Mouse (Mus musculus): ENCODE data around the gene Slc1a2. TPM values are rescaled to one million over a fixed set of nuclear protein-coding genes. Genes with fewer than 3 reads are reported as not detected.

Slc1a2 gene
- polyA plus RNA-seq, 1 experiment: 1.6 TPM

GRCm38 (mm10) chr2:102712049-102712448 lies 53.6 kb downstream of the Slc1a2 start:
- Histone ChIP-seq H3K36me3 (ENCODE audit: control insufficient read depth, insufficient read depth, low read length) (no peaks in the 10 kb centered on the region), H3K4me1 (ENCODE audit: control insufficient read depth, insufficient read depth, low read length) (no peaks in the 10 kb centered on the region), H3K4me3 (ENCODE audit: insufficient read depth, low read depth, low read length) (no peak overlapping the region), H3K27ac (ENCODE audit: insufficient read depth, low read depth, low read length) (no peak overlapping the region), H3K27me3 (replicated peaks; ENCODE audit: control insufficient read depth, insufficient read depth, low read length) (no peaks in the 10 kb centered on the region)
- WGBS: 69% methylated on average over 4 of the region's 4 CpGs
- TF ChIP-seq POLR2A (IDR thresholded peaks at IDR 0.05; ENCODE audit: low read depth, low read length) (no peak), CTCF (conservative IDR thresholded peaks at IDR 0.05; ENCODE audit: insufficient read depth, insufficient read length, low read depth, low read length) (no peak)
- DNase-seq: no peak

DNA sequence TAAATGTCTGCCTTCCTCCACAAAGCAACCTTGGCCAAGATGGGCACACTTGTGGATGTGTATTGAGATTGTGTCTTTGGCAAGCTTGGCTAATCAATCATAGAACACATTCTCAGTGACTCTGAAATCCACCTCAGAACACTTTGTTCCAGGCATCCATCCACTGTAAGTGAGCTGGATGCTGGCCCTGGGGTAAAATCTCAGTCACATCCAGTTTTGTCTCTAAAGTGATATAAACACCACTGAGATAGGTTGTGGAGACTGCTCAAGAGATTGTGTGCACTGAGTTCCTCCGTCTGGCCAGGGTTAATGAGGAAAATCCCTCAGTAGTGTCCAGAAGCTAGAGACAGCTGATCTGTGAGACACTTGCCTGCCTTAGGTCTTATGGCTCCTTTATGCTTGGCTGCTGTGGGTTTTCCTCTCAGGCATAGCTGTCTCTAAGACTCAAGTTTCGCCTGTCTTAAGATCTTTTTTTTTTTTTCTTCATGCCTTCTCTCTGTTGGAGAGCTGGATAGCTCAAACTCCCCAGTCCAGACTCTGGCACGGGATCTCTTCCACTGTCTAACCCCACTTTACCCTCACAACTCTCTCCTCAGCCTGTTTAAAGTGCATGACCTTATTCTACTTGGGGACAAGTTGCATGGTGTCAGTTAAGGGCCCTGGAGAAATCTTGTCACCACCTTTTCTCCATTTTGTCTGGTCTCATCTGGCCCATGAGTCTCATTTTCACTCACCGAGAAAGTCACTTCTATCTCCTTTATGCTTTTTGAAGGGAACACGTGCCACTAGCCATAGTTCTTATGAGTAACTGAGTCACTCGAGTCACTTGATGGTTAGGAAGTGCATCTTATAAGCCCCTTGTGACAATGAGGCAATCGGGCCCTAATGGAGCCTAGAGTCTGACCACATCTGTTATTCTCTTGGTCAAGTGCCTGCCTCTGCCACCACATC lies 54.5 kb downstream of the Slc1a2 start:
- Histone ChIP-seq H3K27me3 (replicated peaks; ENCODE audit: control insufficient read depth, insufficient read depth, low read length) (no peaks in the 10 kb centered on the region), H3K4me1 (ENCODE audit: control insufficient read depth, insufficient read depth, low read length) (no peaks in the 10 kb centered on the region), H3K36me3 (ENCODE audit: control insufficient read depth, insufficient read depth, low read length) (no peaks in the 10 kb centered on the region), H3K4me3 (ENCODE audit: insufficient read depth, low read depth, low read length) (no peak overlapping the region), H3K27ac (ENCODE audit: insufficient read depth, low read depth, low read length) (no peak overlapping the region)
- WGBS: 74% methylated on average over 7 of the region's 7 CpGs
- no peak for DNase-seq
- TF ChIP-seq POLR2A (IDR thresholded peaks at IDR 0.05; ENCODE audit: low read depth, low read length) (no peak), CTCF (conservative IDR thresholded peaks at IDR 0.05; ENCODE audit: insufficient read depth, insufficient read length, low read depth, low read length) (no peak)

GRCm38 (mm10) chr2:102714320-102714719 lies 55.9 kb downstream of the Slc1a2 start:
- Histone ChIP-seq H3K27ac (ENCODE audit: insufficient read depth, low read depth, low read length) (no peak overlapping the region), H3K27me3 (replicated peaks; ENCODE audit: control insufficient read depth, insufficient read depth, low read length) (no peaks in the 10 kb centered on the region), H3K4me1 (ENCODE audit: control insufficient read depth, insufficient read depth, low read length) (no peaks in the 10 kb centered on the region), H3K36me3 (ENCODE audit: control insufficient read depth, insufficient read depth, low read length) (no peaks in the 10 kb centered on the region), H3K4me3 (ENCODE audit: insufficient read depth, low read depth, low read length) (no peak overlapping the region)
- DNase-seq: no peak
- 75% methylated on average over 2 of the region's 2 CpGs for WGBS
- no peak for TF ChIP-seq CTCF (conservative IDR thresholded peaks at IDR 0.05; ENCODE audit: insufficient read depth, insufficient read length, low read depth, low read length)
- TF ChIP-seq POLR2A (IDR thresholded peaks at IDR 0.05; ENCODE audit: low read depth, low read length): no peak

DNA sequence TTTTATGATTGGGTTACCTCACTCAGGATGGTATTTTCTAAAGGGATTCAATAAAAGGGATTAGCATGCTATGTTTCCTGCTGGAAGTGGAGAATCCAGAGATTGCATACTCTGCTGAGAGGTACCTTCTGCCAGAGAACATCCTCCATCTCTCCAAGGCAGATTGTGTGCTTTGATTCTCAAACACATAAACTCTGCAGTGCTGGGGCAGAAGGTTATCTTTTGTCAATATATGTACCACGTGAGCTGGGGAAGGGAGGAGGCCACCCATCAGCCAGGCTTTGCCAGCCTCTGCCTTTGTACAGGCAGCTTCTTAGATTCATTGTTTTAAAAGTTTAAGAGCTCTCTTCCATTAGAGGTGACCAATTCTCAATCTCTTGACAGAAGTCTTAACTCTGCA lies 57.3 kb downstream of the Slc1a2 start:
- Histone ChIP-seq H3K27me3 (replicated peaks; ENCODE audit: control insufficient read depth, insufficient read depth, low read length) (no peaks in the 10 kb centered on the region), H3K4me3 (ENCODE audit: insufficient read depth, low read depth, low read length) (no peak overlapping the region), H3K27ac (ENCODE audit: insufficient read depth, low read depth, low read length) (no peak overlapping the region), H3K4me1 (ENCODE audit: control insufficient read depth, insufficient read depth, low read length) (no peaks in the 10 kb centered on the region), H3K36me3 (ENCODE audit: control insufficient read depth, insufficient read depth, low read length) (no peaks in the 10 kb centered on the region)
- DNase-seq: no peak
- 28% methylated on average over 1 of the region's 1 CpGs for WGBS
- TF ChIP-seq POLR2A (IDR thresholded peaks at IDR 0.05; ENCODE audit: low read depth, low read length) (no peak), CTCF (conservative IDR thresholded peaks at IDR 0.05; ENCODE audit: insufficient read depth, insufficient read length, low read depth, low read length) (no peak)

DNA sequence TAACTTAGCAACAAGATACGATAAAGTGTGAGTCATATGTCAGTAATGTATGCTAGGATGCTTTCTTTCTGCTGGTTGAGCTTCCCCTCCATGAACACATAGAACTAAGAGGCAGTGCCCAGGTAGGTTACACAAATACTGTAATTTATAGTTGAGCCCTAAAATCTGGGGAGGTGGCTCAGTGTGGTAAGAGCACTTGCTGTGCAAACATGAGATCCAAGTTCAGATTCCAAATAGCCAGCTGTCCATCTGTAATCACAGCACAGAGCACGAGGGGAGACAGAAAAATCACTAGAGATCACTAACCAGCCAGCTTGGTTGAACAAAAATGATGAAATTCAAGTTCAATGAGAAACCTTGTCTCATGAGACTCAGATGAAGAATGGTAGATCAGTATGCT lies 63.4 kb downstream of the Slc1a2 start:
- no peak for TF ChIP-seq POLR2A (IDR thresholded peaks at IDR 0.05; ENCODE audit: low read depth, low read length)
- TF ChIP-seq CTCF (conservative IDR thresholded peaks at IDR 0.05; ENCODE audit: insufficient read depth, insufficient read length, low read depth, low read length): no peak
- Histone ChIP-seq H3K4me3 (ENCODE audit: insufficient read depth, low read depth, low read length) (no peak overlapping the region), H3K27me3 (replicated peaks; ENCODE audit: control insufficient read depth, insufficient read depth, low read length) (no peaks in the 10 kb centered on the region), H3K27ac (ENCODE audit: insufficient read depth, low read depth, low read length) (no peak overlapping the region), H3K36me3 (ENCODE audit: control insufficient read depth, insufficient read depth, low read length) (no peaks in the 10 kb centered on the region), H3K4me1 (ENCODE audit: control insufficient read depth, insufficient read depth, low read length) (no peaks in the 10 kb centered on the region)
- no peak for DNase-seq
- WGBS: 65% methylated on average over 2 of the region's 2 CpGs

- Histone ChIP-seq H3K27ac (ENCODE audit: insufficient read depth, low read depth, low read length) (no peak overlapping the region), H3K4me1 (ENCODE audit: control insufficient read depth, insufficient read depth, low read length) (no peaks in the 10 kb centered on the region), H3K36me3 (ENCODE audit: control insufficient read depth, insufficient read depth, low read length) (no peaks in the 10 kb centered on the region), H3K27me3 (replicated peaks; ENCODE audit: control insufficient read depth, insufficient read depth, low read length) (no peaks in the 10 kb centered on the region), H3K4me3 (ENCODE audit: insufficient read depth, low read depth, low read length) (no peak overlapping the region)
- 75% methylated on average over 3 of the region's 3 CpGs for WGBS
- TF ChIP-seq POLR2A (IDR thresholded peaks at IDR 0.05; ENCODE audit: low read depth, low read length) (no peak), CTCF (conservative IDR thresholded peaks at IDR 0.05; ENCODE audit: insufficient read depth, insufficient read length, low read depth, low read length) (no peak)
- no peak for DNase-seq
Measured at GRCm38 (mm10) chr2:102725054-102725453, 66.6 kb downstream of the Slc1a2 start.

- Histone ChIP-seq H3K4me3 (ENCODE audit: insufficient read depth, low read depth, low read length) (no peak overlapping the region), H3K27ac (ENCODE audit: insufficient read depth, low read depth, low read length) (no peak overlapping the region), H3K4me1 (ENCODE audit: control insufficient read depth, insufficient read depth, low read length) (no peaks in the 10 kb centered on the region), H3K27me3 (replicated peaks; ENCODE audit: control insufficient read depth, insufficient read depth, low read length) (no peaks in the 10 kb centered on the region), H3K36me3 (ENCODE audit: control insufficient read depth, insufficient read depth, low read length) (no peaks in the 10 kb centered on the region)
- 82% methylated on average over 5 of the region's 5 CpGs for WGBS
- DNase-seq: no peak
- no peak for TF ChIP-seq CTCF (conservative IDR thresholded peaks at IDR 0.05; ENCODE audit: insufficient read depth, insufficient read length, low read depth, low read length)
- TF ChIP-seq POLR2A (IDR thresholded peaks at IDR 0.05; ENCODE audit: low read depth, low read length): no peak
Measured at GRCm38 (mm10) chr2:102730386-102730785, 71.9 kb downstream of the Slc1a2 start.
